Mouse (Mus musculus): ENCODE measurements at regions not wholly inside any gene's neighbourhood (a gene's known extent, or its start where the extent isn't known, plus 50 kb on each side); places are given as distances from the start of the nearest gene placed in this dataset.
A peak's percentile ranks its signal among the peaks of the same experiment; 100 is the strongest.

GRCm38 (mm10) chrX:158808526-158809144, 401.5 kb upstream of the Rps6ka3 start:
- peak in 1 of 2 experiments; percentile 3 for DNase-seq (ENCODE audit: extremely low spot score in 1 of 2, low spot score in 1 of 2)

- no peak for DNase-seq (ENCODE audit: extremely low spot score in 1 of 2, low spot score in 1 of 2)
These were observed 396.3 kb upstream of the Rps6ka3 start for GRCm38 (mm10) chrX:158813811-158814210.

DNA sequence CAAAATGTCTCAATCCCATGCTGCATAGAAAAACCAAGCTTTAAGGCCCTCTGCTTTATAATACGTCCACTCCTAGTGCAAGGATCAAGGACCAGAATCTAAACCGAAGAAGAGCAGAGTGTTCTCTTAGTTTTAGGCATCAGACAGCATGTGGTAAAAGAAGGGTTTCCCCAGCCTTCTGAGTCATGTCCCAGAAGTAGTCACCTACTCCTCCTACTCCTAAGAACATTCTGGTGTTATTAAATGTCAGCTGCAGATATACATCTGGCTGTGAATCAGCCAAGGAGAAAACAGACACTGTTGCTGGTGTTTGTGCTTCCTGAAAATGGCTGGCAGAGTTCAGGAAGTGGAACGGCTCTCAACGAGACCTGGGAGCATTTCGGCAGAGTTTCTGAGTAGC, 372.6 kb upstream of the Rps6ka3 start:
- DNase-seq (ENCODE audit: extremely low spot score in 1 of 2, low spot score in 1 of 2), result peak; percentile 24 to 27

- DNase-seq (ENCODE audit: extremely low spot score in 1 of 2, low spot score in 1 of 2), result peak; percentile 71 to 77
These were observed 357.8 kb upstream of the Rps6ka3 start for GRCm38 (mm10) chrX:158852308-158852707.

Data from frontal cortex, adult 2 months (tissue).